Mouse (Mus musculus) bone marrow, adult 2 months (tissue): ENCODE data around the gene Tsen54. TPM values are rescaled to one million over a fixed set of nuclear protein-coding genes. Genes with fewer than 3 reads are reported as not detected.

Experiments used
- H3K27ac ChIP-seq: fragments of 200-500 bp; 2 replicates; pipeline ENCODE4 v1.5.1; 2012; ENCODE audit warnings: low read depth, mild to moderate bottlenecking, control low read depth, inconsistent platforms, low read length; ENCODE audit not compliant: control insufficient read depth, poor library complexity, insufficient read depth
- H3K4me1 ChIP-seq: fragments of 200-500 bp; 2 replicates; pipeline ENCODE4 v1.6.1; 2011; ENCODE audit warnings: low read length; ENCODE audit not compliant: control insufficient read depth, insufficient read depth
- H3K4me3 ChIP-seq: fragments of 200-500 bp; replicated peaks from 2 replicates; pipeline ENCODE3; 2011; ENCODE audit warnings: mild to moderate bottlenecking, low read depth, low read length, control low read depth; ENCODE audit not compliant: control insufficient read depth
- CTCF ChIP-seq: fragments of 200-500 bp; IDR thresholded peaks from 2 replicates; pipeline ENCODE4 v1.5.1; 2011; ENCODE audit warnings: low read length, control low read depth; ENCODE audit not compliant: control insufficient read depth, insufficient read depth
- POLR2A ChIP-seq: fragments of 200-500 bp; IDR thresholded peaks from 2 replicates; pipeline ENCODE4 v1.6.1; 2011; ENCODE audit warnings: low read depth, mild to moderate bottlenecking, control low read depth, low read length, borderline replicate concordance; ENCODE audit not compliant: control insufficient read depth
- WGBS: fragments of 180-500 bp; shearing (Covaris S2); methylation state at CpG from one replicate; pipeline ENCODE4 v1.1.7; 2018; 5-methylcytosine and 5-hydroxymethylcytosine counted together
- polyA plus RNA-seq: library from polyadenylated mRNA; stranded (reverse); fragments of >200 nt; gene quantifications from 2 replicates; pipeline ENCODE4 v1.2.4, GENCODE M21; 2011; ENCODE audit warnings: low replicate concordance; ENCODE audit not compliant: missing spikeins, insufficient read depth, insufficient read length

Tsen54 gene
- polyA plus RNA-seq, result 10.3 and 11.6 TPM in 2 replicates

DNA sequence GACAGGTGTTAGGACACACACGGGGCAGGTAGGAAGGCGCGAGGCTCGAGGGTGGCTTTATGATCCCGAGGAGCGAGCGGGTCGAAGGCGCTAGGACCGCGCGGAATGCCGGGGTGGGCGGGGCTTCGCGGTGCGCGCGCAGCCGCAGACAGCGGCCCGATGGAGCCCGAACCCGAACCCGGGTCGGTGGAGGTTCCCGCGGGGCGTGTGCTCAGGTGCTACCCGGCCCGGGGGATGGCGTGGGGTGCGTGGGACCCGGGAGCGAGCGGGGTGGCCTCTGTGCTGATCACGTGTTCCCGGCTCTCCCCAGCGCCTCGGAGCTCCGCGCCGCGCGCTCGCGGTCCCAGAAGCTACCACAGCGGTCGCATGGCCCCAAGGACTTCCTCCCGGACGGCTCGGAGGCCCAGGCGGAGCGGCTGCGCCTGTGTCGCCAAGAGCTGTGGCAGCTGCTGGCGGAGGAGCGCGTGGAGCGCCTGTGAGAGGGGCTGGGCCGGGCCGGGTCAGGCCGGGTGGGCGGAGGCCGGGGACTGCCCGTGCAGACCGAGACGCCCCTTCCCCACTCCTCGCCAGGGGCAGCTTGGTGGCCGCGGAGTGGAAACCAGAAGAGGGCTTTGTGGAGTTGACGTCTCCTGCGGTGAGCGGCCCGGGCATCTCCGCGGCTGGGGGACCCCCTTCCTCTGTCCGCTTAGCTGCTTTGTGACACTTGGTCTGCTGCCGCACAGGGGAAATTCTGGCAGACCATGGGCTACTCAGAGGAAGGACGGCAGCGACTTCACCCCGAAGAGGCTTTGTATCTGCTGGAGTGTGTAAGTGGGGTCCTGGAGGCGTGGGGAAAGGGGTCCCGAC, at the start of gene Tsen54:
Gene Tsen54 (plus strand): TSS at position 120 of the 846 bp plus-strand sequence.
- TF ChIP-seq CTCF (no peak), POLR2A (peak; percentile 57; the same call in 1 of the 2 replicates)
- Histone ChIP-seq H3K27ac (peak within 1 kb of the TSS; percentile 64), H3K4me1 (0 out of 2 replicates have a peak, but pooled peaks cover 2% of the 10 kb centered on the region), H3K4me3 (peak within 1 kb of the TSS; percentile 83)
- WGBS, result 2% methylated on average over 84 of the region's 84 CpGs

DNA sequence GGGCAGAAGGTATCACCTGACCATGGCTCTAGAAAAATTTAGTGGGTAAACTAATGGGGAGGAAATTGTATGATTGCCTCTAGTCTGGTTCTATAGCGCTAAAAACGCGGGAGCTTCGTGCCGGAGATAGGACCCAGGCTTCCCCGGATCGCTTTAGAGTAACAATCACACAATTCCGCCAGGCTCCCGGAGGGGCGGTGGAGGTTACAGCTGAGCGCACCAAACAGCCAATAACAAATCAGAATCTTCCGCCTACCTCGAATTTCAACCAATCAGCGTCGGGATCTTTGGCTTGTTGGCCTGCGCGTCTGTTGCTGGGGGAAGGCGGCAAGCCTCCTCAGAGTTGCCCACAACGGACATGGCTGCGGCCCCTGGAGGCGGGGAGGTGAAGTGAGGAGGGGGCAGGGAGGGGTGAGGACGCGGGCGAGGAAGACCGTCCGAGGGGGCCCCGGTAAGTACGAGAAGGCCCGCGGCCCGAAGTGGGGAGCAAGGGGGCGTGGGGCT, 49.4 kb upstream of the Tsen54 start, which contains the start of gene Tmem94:
Gene Tmem94 (plus strand): TSS at position 331 of the 504 bp plus-strand sequence.
- peak within 1 kb of the TSS; percentile 37 for H3K27ac ChIP-seq
- TF ChIP-seq POLR2A (peak; percentile 66; the same call in 1 of the 2 replicates), CTCF (0 out of 2 replicates have a peak, but pooled peaks have one; percentile 1)
- under 1% methylated on average over 32 of the region's 32 CpGs for WGBS
- peak within 1 kb of the TSS; percentile 56 for H3K4me3 ChIP-seq
- H3K4me1 ChIP-seq, result peaks cover 1% of the 10 kb centered on the region; the same call in 1 of the 2 replicates

DNA sequence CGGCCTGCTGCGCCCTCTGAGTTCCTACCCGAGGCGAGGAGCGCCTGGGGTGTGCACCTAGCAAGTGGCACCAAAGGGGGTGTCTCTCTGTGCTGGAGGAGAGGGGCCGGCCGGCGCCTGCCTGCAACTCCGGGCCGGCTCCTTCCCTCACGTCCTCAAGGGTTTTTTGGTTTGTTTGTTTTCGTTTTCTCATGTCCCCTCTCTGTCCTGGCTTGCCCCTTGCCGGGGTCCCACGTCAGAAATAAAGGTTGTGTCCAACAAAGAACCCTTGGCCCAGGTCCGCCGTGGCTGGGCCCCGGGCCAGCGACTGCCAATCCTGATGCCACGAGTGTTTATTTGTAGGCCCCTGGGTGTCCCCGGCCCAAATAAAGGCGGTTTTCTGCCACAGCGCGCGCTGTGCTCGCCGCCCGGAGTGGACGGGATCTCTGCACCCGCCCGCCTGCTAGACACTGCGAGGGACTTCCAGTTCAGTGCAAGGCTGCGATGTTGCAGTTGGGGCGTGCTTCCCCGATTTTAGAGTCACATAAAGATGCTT, 48.9 kb upstream of the Tsen54 start:
- TF ChIP-seq CTCF, result no peak
- TF ChIP-seq POLR2A, result peak; percentile 58; the same call in 1 of the 2 replicates
- Histone ChIP-seq H3K27ac (peak overlapping the region; percentile 37), H3K4me1 (peaks cover 1% of the 10 kb centered on the region; the same call in 1 of the 2 replicates), H3K4me3 (peak overlapping the region; percentile 56)
- under 1% methylated on average over 34 of the region's 34 CpGs for WGBS

DNA sequence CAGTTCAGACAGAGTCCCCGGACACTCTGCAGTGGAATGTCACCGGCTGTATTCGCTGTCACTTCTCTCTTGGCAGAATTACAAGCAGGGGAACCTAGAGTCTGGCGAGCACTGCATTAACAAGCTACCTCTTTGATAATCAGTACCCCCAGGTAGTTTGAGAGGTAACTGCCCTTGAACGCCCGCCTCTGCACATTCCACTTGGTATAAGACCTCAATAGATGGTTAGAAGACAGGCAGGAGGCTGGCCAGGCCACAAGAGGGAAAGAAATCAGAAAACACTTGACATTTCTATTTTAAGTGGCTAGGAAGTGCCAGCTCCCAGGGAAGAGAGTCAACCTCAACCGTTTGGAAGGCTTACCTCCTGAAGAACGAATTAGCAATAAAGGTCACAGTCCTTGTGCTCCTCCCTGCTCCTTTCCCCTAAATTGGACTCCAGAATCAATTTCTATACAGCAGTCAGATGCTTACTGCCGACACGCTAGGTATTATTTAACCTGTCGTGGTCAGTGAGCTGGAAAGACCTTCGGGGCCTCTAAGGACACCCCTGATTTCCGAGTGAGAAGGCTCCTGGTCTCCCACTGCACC, 48.1 kb upstream of the Tsen54 start:
- peaks cover 1% of the 10 kb centered on the region; the same call in 1 of the 2 replicates for H3K4me1 ChIP-seq
- 25% methylated on average over 13 of the region's 13 CpGs for WGBS

DNA sequence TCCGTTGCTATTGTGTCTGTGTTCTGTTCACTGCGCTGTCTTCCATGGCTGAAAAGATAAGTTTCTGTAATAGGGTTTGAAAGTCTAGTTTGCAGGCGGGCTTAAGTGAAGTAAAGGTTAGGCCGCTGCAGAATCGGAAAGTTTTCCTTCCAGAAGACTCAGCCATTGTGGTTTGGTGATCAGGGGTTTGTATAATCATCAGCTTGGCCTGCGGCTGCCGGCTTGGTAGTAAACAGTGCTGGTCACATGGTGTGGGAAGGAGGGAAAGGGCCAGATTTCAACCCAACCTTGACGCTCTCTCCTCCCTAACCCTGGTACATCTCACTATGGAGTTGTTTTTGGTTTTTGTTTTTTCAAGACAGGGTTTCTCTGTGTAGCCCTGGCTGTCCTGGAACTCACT, 47.5 kb upstream of the Tsen54 start:
- no peak overlapping the region for H3K27ac ChIP-seq
- peaks cover 1% of the 10 kb centered on the region; the same call in 1 of the 2 replicates for H3K4me1 ChIP-seq
- no peak overlapping the region for H3K4me3 ChIP-seq
- 68% methylated on average over 8 of the region's 8 CpGs for WGBS
- TF ChIP-seq CTCF (no peak), POLR2A (no peak)

More for the DNA sequence above, 48.1 kb upstream of the Tsen54 start:
- Histone ChIP-seq H3K27ac (0 out of 2 replicates have a peak overlapping the region, but pooled peaks have one; percentile 0), H3K4me3 (peak overlapping the region; percentile 56)
- TF ChIP-seq CTCF (no peak), POLR2A (no peak)

DNA sequence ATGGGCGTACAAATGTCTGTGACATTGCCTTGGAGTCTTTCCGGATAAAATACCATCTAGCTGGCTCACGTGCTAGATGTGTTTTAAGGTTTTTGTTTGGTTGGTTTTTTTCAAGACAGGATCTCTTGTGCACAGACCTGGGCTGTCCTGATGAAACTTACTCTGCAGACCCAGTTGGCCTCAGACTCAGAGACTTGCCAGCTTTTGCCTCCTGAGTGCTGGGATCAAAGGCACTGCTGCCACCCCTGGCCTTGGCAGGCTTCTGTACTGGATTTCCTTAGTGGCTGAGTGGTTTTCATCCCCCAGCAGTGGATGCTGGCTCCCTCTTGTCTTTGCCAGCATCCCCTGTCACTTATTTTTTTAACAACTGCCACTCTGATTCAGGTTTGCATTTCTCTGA, 45.6 kb upstream of the Tsen54 start:
- WGBS, result 81% methylated on average over 3 of the region's 3 CpGs
- no peak for TF ChIP-seq CTCF
- TF ChIP-seq POLR2A, result no peak
- no peak overlapping the region for H3K4me3 ChIP-seq
- H3K27ac ChIP-seq, result no peak overlapping the region
- H3K4me1 ChIP-seq, result peaks cover 1% of the 10 kb centered on the region; the same call in 1 of the 2 replicates

DNA sequence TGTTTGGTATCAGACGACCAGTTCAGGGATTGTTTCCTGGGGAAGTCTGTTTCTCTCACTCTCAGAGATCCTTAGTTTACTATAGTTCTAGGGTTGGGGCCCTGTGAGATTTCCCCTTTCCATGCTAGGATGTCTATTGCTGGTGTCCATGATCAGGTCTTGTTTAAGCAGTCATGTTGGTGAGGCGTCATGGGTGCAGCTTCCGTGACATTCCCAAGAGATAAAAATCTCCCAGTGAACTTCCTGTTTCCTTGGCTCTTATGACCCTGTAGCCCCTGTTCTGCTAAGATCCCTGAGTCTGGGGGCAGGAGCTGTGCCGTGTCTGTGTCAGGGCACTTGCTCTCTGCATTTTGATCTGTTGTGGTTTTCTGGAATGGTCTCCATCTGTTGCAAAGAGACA, 39.9 kb upstream of the Tsen54 start:
- TF ChIP-seq POLR2A (no peak), CTCF (no peak)
- 62% methylated on average over 4 of the region's 4 CpGs for WGBS
- Histone ChIP-seq H3K4me3 (no peak overlapping the region), H3K4me1 (no peaks in the 10 kb centered on the region; the same call in 1 of the 2 replicates), H3K27ac (no peak overlapping the region)
